Mouse (Mus musculus): Measurements from ENCODE around the gene Sema5a. TPM values are rescaled to one million over a fixed set of nuclear protein-coding genes. Genes with fewer than 3 reads are reported as not detected.

Sema5a gene
- polyA plus RNA-seq, 1 experiment, result 0.60 TPM

GRCm38 (mm10) chr15:32460238-32460637 lies 215.6 kb downstream of the Sema5a start:
- H3K4me3 ChIP-seq (replicated peaks; ENCODE audit: control insufficient read depth, low read depth, low read length), result no peak overlapping the region
- no peak overlapping the region for H3K27ac ChIP-seq (ENCODE audit: control insufficient read depth, insufficient read depth, low read depth, low read length, poor library complexity)
- no peaks in the 10 kb centered on the region for H3K4me1 ChIP-seq (ENCODE audit: control insufficient read depth, insufficient read depth, low read length)
- WGBS, result 75% methylated on average over 7 of the region's 7 CpGs
- no peak for TF ChIP-seq CTCF (IDR thresholded peaks at IDR 0.05; ENCODE audit: control insufficient read depth, insufficient read depth, low read length)
- TF ChIP-seq POLR2A (IDR thresholded peaks at IDR 0.05; ENCODE audit: borderline replicate concordance, control insufficient read depth, low read depth, low read length), result no peak

- H3K27ac ChIP-seq (ENCODE audit: control insufficient read depth, insufficient read depth, low read depth, low read length, poor library complexity), result no peak overlapping the region
- WGBS, result 68% methylated on average over 6 of the region's 6 CpGs
- TF ChIP-seq CTCF (IDR thresholded peaks at IDR 0.05; ENCODE audit: control insufficient read depth, insufficient read depth, low read length), result no peak
- TF ChIP-seq POLR2A (IDR thresholded peaks at IDR 0.05; ENCODE audit: borderline replicate concordance, control insufficient read depth, low read depth, low read length), result no peak
- H3K4me3 ChIP-seq (replicated peaks; ENCODE audit: control insufficient read depth, low read depth, low read length), result no peak overlapping the region
- H3K4me1 ChIP-seq (ENCODE audit: control insufficient read depth, insufficient read depth, low read length), result no peaks in the 10 kb centered on the region
These were observed 227.0 kb downstream of the Sema5a start for GRCm38 (mm10) chr15:32471480-32472050.

- Histone ChIP-seq H3K4me1 (ENCODE audit: control insufficient read depth, insufficient read depth, low read length) (no peaks in the 10 kb centered on the region), H3K4me3 (replicated peaks; ENCODE audit: control insufficient read depth, low read depth, low read length) (no peak overlapping the region), H3K27ac (ENCODE audit: control insufficient read depth, insufficient read depth, low read depth, low read length, poor library complexity) (no peak overlapping the region)
- TF ChIP-seq CTCF (IDR thresholded peaks at IDR 0.05; ENCODE audit: control insufficient read depth, insufficient read depth, low read length) (no peak), POLR2A (IDR thresholded peaks at IDR 0.05; ENCODE audit: borderline replicate concordance, control insufficient read depth, low read depth, low read length) (no peak)
These were observed 236.1 kb downstream of the Sema5a start for GRCm38 (mm10) chr15:32480747-32481146.

- TF ChIP-seq POLR2A (IDR thresholded peaks at IDR 0.05; ENCODE audit: borderline replicate concordance, control insufficient read depth, low read depth, low read length) (no peak), CTCF (IDR thresholded peaks at IDR 0.05; ENCODE audit: control insufficient read depth, insufficient read depth, low read length) (no peak)
- WGBS, result 81% methylated on average over 8 of the region's 8 CpGs
- Histone ChIP-seq H3K27ac (ENCODE audit: control insufficient read depth, insufficient read depth, low read depth, low read length, poor library complexity) (no peak overlapping the region), H3K4me3 (replicated peaks; ENCODE audit: control insufficient read depth, low read depth, low read length) (no peak overlapping the region), H3K4me1 (ENCODE audit: control insufficient read depth, insufficient read depth, low read length) (no peaks in the 10 kb centered on the region)
These were observed 240.7 kb downstream of the Sema5a start for GRCm38 (mm10) chr15:32485064-32485964.

- WGBS, result 49% methylated on average over 1 of the region's 1 CpGs
- TF ChIP-seq POLR2A (IDR thresholded peaks at IDR 0.05; ENCODE audit: borderline replicate concordance, control insufficient read depth, low read depth, low read length) (no peak), CTCF (IDR thresholded peaks at IDR 0.05; ENCODE audit: control insufficient read depth, insufficient read depth, low read length) (no peak)
- H3K4me3 ChIP-seq (replicated peaks; ENCODE audit: control insufficient read depth, low read depth, low read length), result no peak overlapping the region
- no peaks in the 10 kb centered on the region for H3K4me1 ChIP-seq (ENCODE audit: control insufficient read depth, insufficient read depth, low read length)
- no peak overlapping the region for H3K27ac ChIP-seq (ENCODE audit: control insufficient read depth, insufficient read depth, low read depth, low read length, poor library complexity)
These were observed 243.4 kb downstream of the Sema5a start for GRCm38 (mm10) chr15:32487968-32488367.

DNA sequence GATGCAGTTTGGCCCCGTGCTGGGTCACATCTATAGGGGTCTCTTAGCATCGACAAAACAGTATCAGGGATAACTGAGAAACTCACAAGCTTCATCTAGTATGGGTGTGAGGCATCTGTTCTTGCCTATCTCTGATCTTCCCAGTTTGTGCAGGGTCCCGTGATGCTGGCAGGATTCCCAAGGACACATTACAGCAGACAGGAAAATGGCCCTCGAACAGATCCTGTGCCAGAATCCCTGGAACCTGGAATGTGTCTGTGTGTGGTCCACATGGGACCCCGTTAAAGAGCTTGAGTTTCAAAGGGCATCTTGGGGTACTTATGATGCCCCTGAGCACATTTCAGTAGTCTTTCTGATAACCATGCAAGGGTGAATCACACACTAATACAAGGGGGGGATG lies 249.6 kb downstream of the Sema5a start:
- Histone ChIP-seq H3K27ac (ENCODE audit: control insufficient read depth, insufficient read depth, low read depth, low read length, poor library complexity) (no peak overlapping the region), H3K4me3 (replicated peaks; ENCODE audit: control insufficient read depth, low read depth, low read length) (no peak overlapping the region), H3K4me1 (ENCODE audit: control insufficient read depth, insufficient read depth, low read length) (no peaks in the 10 kb centered on the region)
- 61% methylated on average over 5 of the region's 5 CpGs for WGBS
- no peak for TF ChIP-seq POLR2A (IDR thresholded peaks at IDR 0.05; ENCODE audit: borderline replicate concordance, control insufficient read depth, low read depth, low read length)
- no peak for TF ChIP-seq CTCF (IDR thresholded peaks at IDR 0.05; ENCODE audit: control insufficient read depth, insufficient read depth, low read length)

DNA sequence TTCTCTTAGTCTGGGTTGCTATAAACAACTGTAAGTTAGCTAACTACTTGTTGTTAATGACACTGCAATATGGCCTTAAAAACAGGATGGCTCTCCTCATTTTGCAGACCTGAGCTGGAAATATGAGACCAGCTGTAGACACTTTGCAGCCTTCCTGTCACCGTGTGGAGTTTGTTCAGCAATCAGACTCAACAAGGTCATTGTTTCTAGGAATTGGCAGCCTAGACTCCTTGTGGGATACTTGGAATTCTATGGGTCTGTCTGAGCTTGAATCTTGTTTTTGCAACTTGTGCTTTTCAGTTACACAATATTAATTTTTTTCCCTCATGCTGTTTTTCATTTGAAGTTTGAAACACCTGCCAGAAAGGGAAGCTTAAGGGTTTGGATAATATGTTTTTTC lies 250.3 kb downstream of the Sema5a start:
- 36% methylated on average over 1 of the region's 1 CpGs for WGBS
- H3K27ac ChIP-seq (ENCODE audit: control insufficient read depth, insufficient read depth, low read depth, low read length, poor library complexity), result no peak overlapping the region
- H3K4me1 ChIP-seq (ENCODE audit: control insufficient read depth, insufficient read depth, low read length), result no peaks in the 10 kb centered on the region
- TF ChIP-seq POLR2A (IDR thresholded peaks at IDR 0.05; ENCODE audit: borderline replicate concordance, control insufficient read depth, low read depth, low read length) (no peak), CTCF (IDR thresholded peaks at IDR 0.05; ENCODE audit: control insufficient read depth, insufficient read depth, low read length) (no peak)
- no peak overlapping the region for H3K4me3 ChIP-seq (replicated peaks; ENCODE audit: control insufficient read depth, low read depth, low read length)

DNA sequence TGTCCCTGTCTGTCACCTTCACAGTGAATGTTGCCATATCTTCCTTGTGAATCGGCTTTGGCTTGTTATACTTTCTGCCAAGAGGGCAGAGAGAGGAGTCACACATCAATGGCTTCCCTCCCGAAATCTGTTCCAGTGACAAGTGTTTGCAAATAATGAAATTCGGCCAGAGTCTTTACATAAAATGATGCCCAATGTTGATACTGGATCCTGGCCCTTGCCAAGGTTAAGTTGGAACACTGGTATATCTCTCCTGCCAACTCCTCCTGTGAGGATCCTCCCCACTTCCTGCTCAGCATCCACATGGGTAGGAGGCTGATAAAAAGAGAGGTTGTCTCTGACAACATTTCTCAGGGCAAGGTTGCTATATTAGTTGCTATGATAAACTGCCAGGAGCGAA lies 252.3 kb downstream of the Sema5a start:
- TF ChIP-seq CTCF (IDR thresholded peaks at IDR 0.05; ENCODE audit: control insufficient read depth, insufficient read depth, low read length), result no peak
- TF ChIP-seq POLR2A (IDR thresholded peaks at IDR 0.05; ENCODE audit: borderline replicate concordance, control insufficient read depth, low read depth, low read length), result no peak
- Histone ChIP-seq H3K4me1 (ENCODE audit: control insufficient read depth, insufficient read depth, low read length) (no peaks in the 10 kb centered on the region), H3K4me3 (replicated peaks; ENCODE audit: control insufficient read depth, low read depth, low read length) (no peak overlapping the region), H3K27ac (ENCODE audit: control insufficient read depth, insufficient read depth, low read depth, low read length, poor library complexity) (no peak overlapping the region)
- WGBS, result 72% methylated on average over 4 of the region's 4 CpGs
